Mouse (Mus musculus) hindbrain, embryonic 10.5 days (tissue): Measurements from ENCODE around the gene Prkag2. TPM values are rescaled to one million over a fixed set of nuclear protein-coding genes. Genes with fewer than 3 reads are reported as not detected.

Experiments
- DNase-seq: peaks from one replicate; pipeline ENCODE4 v3.0.0-alpha.2; 2017; ENCODE audit warnings: low spot score
- H3K27ac ChIP-seq: fragments of 300-500 bp; sonication (generic); 2 replicates; pipeline ENCODE4 v1.5.1; 2016; ENCODE audit warnings: mild to moderate bottlenecking, moderate library complexity
- H3K27me3 ChIP-seq: fragments of 300-500 bp; sonication (generic); 2 replicates; pipeline ENCODE4 v1.6.1; 2016; ENCODE audit warnings: mild to moderate bottlenecking; ENCODE audit not compliant: poor library complexity, insufficient read depth, severe bottlenecking
- H3K36me3 ChIP-seq: fragments of 300-500 bp; sonication (generic); 2 replicates; pipeline ENCODE4 v1.6.1; 2016; ENCODE audit warnings: mild to moderate bottlenecking, moderate library complexity
- H3K4me1 ChIP-seq: fragments of 300-500 bp; sonication (generic); replicated peaks from 2 replicates; pipeline ENCODE4 v1.6.1; 2016; ENCODE audit warnings: mild to moderate bottlenecking
- H3K4me3 ChIP-seq: fragments of 300-500 bp; sonication (generic); 2 replicates; pipeline ENCODE4 v1.5.1; 2016; ENCODE audit warnings: mild to moderate bottlenecking, moderate library complexity
- H3K9me3 ChIP-seq: fragments of 300-500 bp; sonication (generic); 2 replicates; pipeline ENCODE4 v1.6.1; 2016; ENCODE audit warnings: mild to moderate bottlenecking, moderate library complexity
- WGBS: fragments of 180-500 bp; shearing (Covaris S2); methylation state at CpG from one replicate; pipeline ENCODE4 v1.1.7; 2016; 5-methylcytosine and 5-hydroxymethylcytosine counted together
- polyA plus RNA-seq: library from polyadenylated mRNA; unstranded; fragments of >200 nt; fragmentation: Nextera tagmentation; extraction: Ambion mirVana; gene quantifications from 2 replicates; pipeline ENCODE4 v1.2.1, GENCODE M21; 2016

Gene Prkag2
- polyA plus RNA-seq, 1 experiment from 2014 or later = 46.3 TPM

- no peak for DNase-seq
- Histone ChIP-seq H3K27ac (no peak overlapping the region), H3K27me3 (no peaks in the 10 kb centered on the region), H3K36me3 (no peaks in the 10 kb centered on the region), H3K9me3 (no peaks in the 10 kb centered on the region), H3K4me1 (peaks cover 10% of the 10 kb centered on the region; the same call in 1 of the 2 replicates), H3K4me3 (no peak overlapping the region)
- 87% methylated on average over 4 of the region's 4 CpGs for WGBS
Observed at GRCm38 (mm10) chr5:25031456-25031856, 69.0 kb downstream of the Prkag2 start.

GRCm38 (mm10) chr5:25031037-25031436 lies 69.4 kb downstream of the Prkag2 start:
- Histone ChIP-seq H3K27ac (no peak overlapping the region), H3K4me1 (peaks cover 10% of the 10 kb centered on the region; the same call in 1 of the 2 replicates), H3K9me3 (no peaks in the 10 kb centered on the region), H3K36me3 (no peaks in the 10 kb centered on the region), H3K27me3 (no peaks in the 10 kb centered on the region), H3K4me3 (no peak overlapping the region)
- WGBS = 93% methylated on average over 11 of the region's 11 CpGs
- no peak for DNase-seq

- Histone ChIP-seq H3K36me3 (no peaks in the 10 kb centered on the region), H3K9me3 (no peaks in the 10 kb centered on the region), H3K27me3 (no peaks in the 10 kb centered on the region), H3K27ac (no peak overlapping the region), H3K4me1 (peaks cover 16% of the 10 kb centered on the region; the same call in 1 of the 2 replicates), H3K4me3 (no peak overlapping the region)
- DNase-seq = no peak
- 72% methylated on average over 3 of the region's 3 CpGs for WGBS
Observed at GRCm38 (mm10) chr5:25030276-25030681, 70.2 kb downstream of the Prkag2 start.

- DNase-seq = no peak
- no peaks in the 10 kb centered on the region for H3K9me3 ChIP-seq
- H3K4me3 ChIP-seq = no peak overlapping the region
- WGBS = 77% methylated on average over 4 of the region's 4 CpGs
- H3K4me1 ChIP-seq = peaks cover 19% of the 10 kb centered on the region; the same call in 1 of the 2 replicates
- H3K36me3 ChIP-seq = no peaks in the 10 kb centered on the region
- H3K27ac ChIP-seq = no peak overlapping the region
- H3K27me3 ChIP-seq = no peaks in the 10 kb centered on the region
Observed at GRCm38 (mm10) chr5:25027673-25028072, 72.8 kb downstream of the Prkag2 start.

GRCm38 (mm10) chr5:25025309-25026019 lies 75.0 kb downstream of the Prkag2 start:
- no peaks in the 10 kb centered on the region for H3K36me3 ChIP-seq
- no peak overlapping the region for H3K4me3 ChIP-seq
- no peaks in the 10 kb centered on the region for H3K9me3 ChIP-seq
- H3K27ac ChIP-seq = no peak overlapping the region
- 78% methylated on average over 12 of the region's 12 CpGs for WGBS
- no peak for DNase-seq
- no peaks in the 10 kb centered on the region for H3K27me3 ChIP-seq
- H3K4me1 ChIP-seq = peaks cover 19% of the 10 kb centered on the region; the same call in 1 of the 2 replicates

- 48% methylated on average over 4 of the region's 4 CpGs for WGBS
- peak; percentile 47 for DNase-seq
Observed at GRCm38 (mm10) chr5:25022904-25023303, 77.5 kb downstream of the Prkag2 start.

GRCm38 (mm10) chr5:25019221-25019620 lies 81.2 kb downstream of the Prkag2 start:
- Histone ChIP-seq H3K27ac (no peak overlapping the region), H3K4me1 (no peaks in the 10 kb centered on the region), H3K9me3 (no peaks in the 10 kb centered on the region), H3K4me3 (no peak overlapping the region), H3K36me3 (no peaks in the 10 kb centered on the region), H3K27me3 (no peaks in the 10 kb centered on the region)
- 86% methylated on average over 6 of the region's 6 CpGs for WGBS
- no peak for DNase-seq

More at GRCm38 (mm10) chr5:25022904-25023303, 77.5 kb downstream of the Prkag2 start:
- peaks cover 14% of the 10 kb centered on the region; the same call in 1 of the 2 replicates for H3K4me1 ChIP-seq
- no peaks in the 10 kb centered on the region for H3K27me3 ChIP-seq
- H3K36me3 ChIP-seq = no peaks in the 10 kb centered on the region
- H3K9me3 ChIP-seq = no peaks in the 10 kb centered on the region
- H3K27ac ChIP-seq = no peak overlapping the region
- no peak overlapping the region for H3K4me3 ChIP-seq

- Histone ChIP-seq H3K4me3 (no peak overlapping the region), H3K27ac (no peak overlapping the region), H3K27me3 (peaks cover 30% of the 10 kb centered on the region), H3K4me1 (peaks cover 29% of the 10 kb centered on the region), H3K36me3 (no peaks in the 10 kb centered on the region), H3K9me3 (no peaks in the 10 kb centered on the region)
- 87% methylated on average over 4 of the region's 4 CpGs for WGBS
- DNase-seq = no peak
Observed at GRCm38 (mm10) chr5:25012134-25012533, 88.3 kb downstream of the Prkag2 start.

- no peaks in the 10 kb centered on the region for H3K36me3 ChIP-seq
- H3K27me3 ChIP-seq = peaks cover 31% of the 10 kb centered on the region
- peaks cover 33% of the 10 kb centered on the region for H3K4me1 ChIP-seq
- peak; percentile 87 for DNase-seq
- peak overlapping the region; percentile 36 for H3K4me3 ChIP-seq
- H3K9me3 ChIP-seq = no peaks in the 10 kb centered on the region
- WGBS = 10% methylated on average over 8 of the region's 8 CpGs
- no peak overlapping the region for H3K27ac ChIP-seq
Observed at GRCm38 (mm10) chr5:25011019-25011485, 89.4 kb downstream of the Prkag2 start.

- Histone ChIP-seq H3K4me3 (peak overlapping the region; percentile 36), H3K36me3 (no peaks in the 10 kb centered on the region), H3K27me3 (peaks cover 31% of the 10 kb centered on the region), H3K27ac (no peak overlapping the region), H3K4me1 (peaks cover 39% of the 10 kb centered on the region), H3K9me3 (no peaks in the 10 kb centered on the region)
- 6% methylated on average over 9 of the region's 9 CpGs for WGBS
- peak; percentile 90 for DNase-seq
Observed at GRCm38 (mm10) chr5:25010438-25010892, 90.0 kb downstream of the Prkag2 start.

- Histone ChIP-seq H3K4me3 (no peak overlapping the region), H3K27ac (no peak overlapping the region), H3K9me3 (no peaks in the 10 kb centered on the region), H3K36me3 (no peaks in the 10 kb centered on the region), H3K4me1 (peaks cover 45% of the 10 kb centered on the region), H3K27me3 (peaks cover 31% of the 10 kb centered on the region)
- WGBS = 38% methylated on average over 3 of the region's 3 CpGs
- DNase-seq = no peak
Observed at GRCm38 (mm10) chr5:25009770-25010169, 90.7 kb downstream of the Prkag2 start.

GRCm38 (mm10) chr5:25008966-25009365 lies 91.5 kb downstream of the Prkag2 start:
- no peak overlapping the region for H3K27ac ChIP-seq
- H3K9me3 ChIP-seq = no peaks in the 10 kb centered on the region
- H3K4me1 ChIP-seq = peaks cover 45% of the 10 kb centered on the region
- no peak for DNase-seq
- WGBS = 36% methylated on average over 3 of the region's 3 CpGs
- peaks cover 31% of the 10 kb centered on the region for H3K27me3 ChIP-seq
- no peak overlapping the region for H3K4me3 ChIP-seq
- H3K36me3 ChIP-seq = no peaks in the 10 kb centered on the region

GRCm38 (mm10) chr5:25006848-25007247 lies 93.6 kb downstream of the Prkag2 start:
- Histone ChIP-seq H3K4me1 (peaks cover 50% of the 10 kb centered on the region), H3K27me3 (peaks cover 31% of the 10 kb centered on the region), H3K36me3 (no peaks in the 10 kb centered on the region), H3K4me3 (no peak overlapping the region), H3K27ac (no peak overlapping the region), H3K9me3 (no peaks in the 10 kb centered on the region)
- peak; percentile 79 for DNase-seq
- 43% methylated on average over 8 of the region's 8 CpGs for WGBS
